Mouse (Mus musculus) G1E (cell line): ENCODE data around the gene Srp68. TPM values are rescaled to one million over a fixed set of nuclear protein-coding genes. Genes with fewer than 3 reads are reported as not detected.

Experiments
- ATAC-seq: 2 replicates; pipeline ENCODE4 v1.8.0; 2016; ENCODE audit warnings: mild to moderate bottlenecking; ENCODE audit not compliant: insufficient number of reproducible peaks, poor library complexity, low FRiP score, severe bottlenecking; ENCODE audit errors: extremely low read depth
- DNase-seq: peaks from one replicate; pipeline ENCODE4 v3.0.0; 2012; ENCODE audit warnings: low spot score
- H3K27me3 ChIP-seq: 2 replicates; pipeline ENCODE4 v1.6.1; 2012; ENCODE audit warnings: mild to moderate bottlenecking, low read length, inconsistent platforms; ENCODE audit not compliant: insufficient read depth
- H3K36me3 ChIP-seq: replicated peaks from 2 replicates; pipeline ENCODE3; 2012; ENCODE audit warnings: mild to moderate bottlenecking, inconsistent platforms
- H3K4me1 ChIP-seq: 2 replicates; pipeline ENCODE4 v1.6.1; 2012; ENCODE audit warnings: low read depth, low read length, inconsistent platforms, mixed read lengths; ENCODE audit not compliant: insufficient read depth
- H3K4me3 ChIP-seq: 2 replicates; pipeline ENCODE4 v1.5.1; 2012; ENCODE audit warnings: low read depth, mild to moderate bottlenecking, inconsistent platforms, low read length, moderate library complexity, mixed read lengths
- H3K9me3 ChIP-seq: replicated peaks from 2 replicates; pipeline ENCODE4 v1.6.1; 2012; ENCODE audit warnings: inconsistent platforms
- CTCF ChIP-seq: IDR thresholded peaks from 2 replicates; pipeline ENCODE4 v1.5.1; 2012; ENCODE audit warnings: low read depth, low read length, inconsistent platforms, mixed read lengths
- GATA1 ChIP-seq: IDR thresholded peaks from 2 replicates; pipeline ENCODE4 v1.6.1; 2012; ENCODE audit warnings: borderline replicate concordance, low read length, inconsistent platforms, mixed read lengths
- GATA2 ChIP-seq: IDR thresholded peaks from 2 replicates; pipeline ENCODE4 v1.6.1; 2012; ENCODE audit warnings: low read depth, low read length, inconsistent platforms, borderline replicate concordance
- POLR2AphosphoS5 ChIP-seq: IDR thresholded peaks from 2 replicates; pipeline ENCODE4 v1.6.1; 2012; ENCODE audit warnings: low read depth, low read length, inconsistent platforms; ENCODE audit not compliant: insufficient replicate concordance
- TAL1 ChIP-seq: conservative IDR thresholded peaks from 2 replicates; pipeline ENCODE4 v1.6.1; 2012; ENCODE audit warnings: low read depth, low read length, inconsistent platforms, mixed read lengths
- polyA plus RNA-seq: library from polyadenylated mRNA; stranded (reverse); fragments of >175 nt; gene quantifications from 2 replicates; pipeline ENCODE4 v1.2.3, GENCODE M21; 2012
- total RNA-seq, 2 experiments: library from RNA; stranded (forward) in 1 of 2; stranded (reverse) in 1 of 2; fragments of 200-1000 nt in 1 of 2; fragments of >200 nt in 1 of 2; fragmentation: Nextera tagmentation in 1 of 2; gene quantifications; 2 replicates each; pipeline ENCODE4 v1.2.3; 2014 to 2017

The Srp68 gene
- total and polyA plus RNA-seq, 3 experiments, result 35.1 to 79.1 (median 49.3) TPM

- Histone ChIP-seq H3K4me3 (no peak overlapping the region), H3K9me3 (peaks cover 40% of the 10 kb centered on the region), H3K36me3 (no peaks in the 10 kb centered on the region), H3K4me1 (peaks cover 26% of the 10 kb centered on the region), H3K27me3 (peaks cover 47% of the 10 kb centered on the region)
- TF ChIP-seq GATA1 (no peak), GATA2 (no peak), POLR2AphosphoS5 (no peak), TAL1 (no peak), CTCF (no peak)
- DNase-seq (no peak), ATAC-seq (no peak)
Observed at GRCm38 (mm10) chr11:116221931-116222739, 51.9 kb downstream of the Srp68 start.

DNA sequence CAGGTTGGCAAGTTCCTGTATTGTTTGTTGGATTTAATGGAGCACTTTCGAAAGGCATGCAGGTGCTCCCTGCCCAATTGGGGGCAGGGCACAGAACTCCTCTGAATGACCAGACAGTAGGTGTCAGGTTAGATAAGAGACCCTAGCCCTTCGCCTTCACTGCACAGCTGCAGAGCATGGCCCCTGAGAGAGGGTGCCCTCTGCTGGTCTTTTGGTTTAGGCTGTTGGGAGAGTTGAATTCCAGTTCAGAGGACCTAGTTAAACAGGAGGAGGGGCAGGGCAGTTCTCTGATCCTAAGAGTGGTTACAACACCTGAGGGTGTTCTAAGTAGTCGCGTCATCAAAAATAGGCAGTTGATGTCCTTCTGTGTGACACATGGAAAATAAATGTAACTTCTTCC is 54.1 kb downstream of the Srp68 start:
- no peak for TF ChIP-seq GATA2
- TF ChIP-seq CTCF, result no peak; the same call in 1 of the 2 replicates

DNA sequence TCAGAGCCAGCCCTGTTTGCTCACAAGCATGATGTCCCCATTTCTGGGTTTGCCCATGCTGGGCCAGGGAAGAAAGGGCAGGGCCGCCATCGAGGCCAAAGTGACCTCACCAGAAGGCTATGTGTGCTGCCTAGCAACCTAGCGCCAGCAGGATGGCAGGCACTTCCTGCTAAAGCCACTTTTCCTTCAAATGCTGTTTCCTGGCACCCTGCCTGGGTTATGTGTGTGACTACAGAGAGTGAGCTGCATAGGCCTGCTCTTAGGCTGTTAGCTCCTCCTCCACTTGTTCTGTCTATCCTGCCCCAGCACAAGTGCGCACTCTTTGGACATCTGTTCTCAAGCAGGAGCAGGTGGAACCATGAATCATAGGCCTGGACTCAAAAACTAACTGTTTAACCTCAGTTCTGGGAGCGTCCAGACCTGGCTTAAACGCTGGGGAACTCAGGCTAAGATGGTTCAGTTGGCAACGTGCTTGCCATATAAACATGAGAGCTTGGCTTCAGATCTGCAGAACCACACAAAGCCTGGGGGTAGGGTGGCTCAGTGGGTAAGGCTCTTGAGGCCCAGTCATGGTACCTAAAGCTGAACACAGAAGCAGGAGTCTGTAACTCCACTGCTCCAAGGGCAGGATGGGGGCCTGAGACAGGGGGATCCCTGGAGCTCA is 55.1 kb downstream of the Srp68 start:
- ATAC-seq (no peak), DNase-seq (no peak)
- Histone ChIP-seq H3K4me3 (no peak overlapping the region), H3K4me1 (peaks cover 26% of the 10 kb centered on the region), H3K27me3 (peaks cover 36% of the 10 kb centered on the region), H3K36me3 (peaks cover 10% of the 10 kb centered on the region), H3K9me3 (peaks cover 30% of the 10 kb centered on the region)
- no peak for TF ChIP-seq GATA2
- no peak for TF ChIP-seq POLR2AphosphoS5
- TF ChIP-seq TAL1, result no peak
- no peak for TF ChIP-seq CTCF

More for the DNA sequence above, 54.1 kb downstream of the Srp68 start:
- Histone ChIP-seq H3K9me3 (peaks cover 36% of the 10 kb centered on the region), H3K36me3 (peaks cover 4% of the 10 kb centered on the region), H3K27me3 (peaks cover 44% of the 10 kb centered on the region), H3K4me3 (no peak overlapping the region; the same call in 1 of the 2 replicates), H3K4me1 (peaks cover 26% of the 10 kb centered on the region)
- ATAC-seq, result no peak
- DNase-seq, result peak; percentile 75

DNA sequence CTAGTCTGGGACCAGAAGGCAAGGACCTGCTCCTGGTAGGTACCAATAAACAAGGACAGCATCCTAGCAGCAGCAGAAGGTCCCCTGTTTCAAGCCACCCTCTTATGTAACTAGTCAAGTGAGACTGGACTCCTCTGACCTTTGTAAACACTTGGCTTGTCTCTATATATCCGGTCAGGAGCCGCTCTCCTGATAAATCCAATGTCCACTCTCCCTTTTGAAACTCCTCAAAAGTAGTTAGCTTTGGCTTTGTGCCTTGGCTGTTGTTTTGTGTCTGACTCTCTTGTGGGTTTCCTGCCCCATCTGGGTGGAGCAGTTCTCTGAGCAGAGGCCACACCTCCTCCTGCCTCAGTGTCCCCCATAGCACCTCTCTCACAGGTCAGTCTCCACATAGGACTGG is 55.8 kb downstream of the Srp68 start:
- H3K4me1 ChIP-seq, result peaks cover 26% of the 10 kb centered on the region
- H3K27me3 ChIP-seq, result peaks cover 30% of the 10 kb centered on the region
- no peak overlapping the region for H3K4me3 ChIP-seq
- peaks cover 24% of the 10 kb centered on the region for H3K9me3 ChIP-seq
- peaks cover 15% of the 10 kb centered on the region for H3K36me3 ChIP-seq
- ATAC-seq (no peak), DNase-seq (no peak)
- TF ChIP-seq POLR2AphosphoS5 (no peak), CTCF (no peak), GATA1 (no peak), GATA2 (no peak), TAL1 (no peak)

DNA sequence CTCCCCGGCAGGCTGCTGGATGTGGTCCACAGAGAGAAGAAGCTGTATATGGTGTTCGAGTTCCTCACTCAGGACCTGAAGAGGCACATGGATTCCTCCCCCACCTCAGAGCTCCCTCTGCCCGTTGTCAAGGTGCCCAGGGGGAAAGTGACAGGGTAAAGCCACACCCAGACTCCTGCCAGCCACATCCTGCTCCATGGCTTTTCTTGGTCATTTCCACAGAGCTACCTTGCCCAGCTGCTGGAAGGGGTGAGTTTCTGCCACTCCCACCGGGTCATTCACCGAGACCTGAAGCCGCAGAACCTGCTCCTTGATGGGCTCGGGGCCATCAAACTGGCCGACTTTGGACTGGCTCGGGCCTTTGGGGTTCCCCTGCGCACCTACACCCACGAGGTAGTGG is 57.5 kb downstream of the Srp68 start:
- ATAC-seq (no peak), DNase-seq (no peak)
- H3K36me3 ChIP-seq, result peaks cover 27% of the 10 kb centered on the region
- no peak overlapping the region for H3K4me3 ChIP-seq
- H3K9me3 ChIP-seq, result peaks cover 7% of the 10 kb centered on the region
- H3K27me3 ChIP-seq, result peaks cover 17% of the 10 kb centered on the region
- no peak for TF ChIP-seq TAL1
- no peak for TF ChIP-seq GATA2
- no peak for TF ChIP-seq CTCF
- no peak for TF ChIP-seq GATA1
- TF ChIP-seq POLR2AphosphoS5, result no peak
- H3K4me1 ChIP-seq, result peaks cover 26% of the 10 kb centered on the region

GRCm38 (mm10) chr11:116215991-116216390 is 58.0 kb downstream of the Srp68 start:
- H3K4me1 ChIP-seq, result peaks cover 26% of the 10 kb centered on the region
- DNase-seq (no peak), ATAC-seq (no peak)
- peaks cover 2% of the 10 kb centered on the region for H3K9me3 ChIP-seq
- no peak overlapping the region for H3K4me3 ChIP-seq
- no peak for TF ChIP-seq TAL1
- TF ChIP-seq CTCF, result no peak
- TF ChIP-seq POLR2AphosphoS5, result no peak
- no peak for TF ChIP-seq GATA2
- no peak for TF ChIP-seq GATA1
- H3K27me3 ChIP-seq, result peaks cover 15% of the 10 kb centered on the region
- H3K36me3 ChIP-seq, result peaks cover 32% of the 10 kb centered on the region
